13 mouse cellular contexts compared by ENCODE assay signal in genomic region chr17:7579031-7579430, GRCm38 (mm10).
"Had no signal": no experiment of that assay in that cellular context is flagged by ENCODE, and none has a peak within 500 bp of the region (broad histone marks: within the 10 kb centered on the region; RNA-seq: fewer than 3 reads in every experiment).

No protein-coding gene starts in this region.

- H3K36me3 ChIP-seq: limb, embryonic 10.5 days; liver, embryonic 13.5 days; midbrain, embryonic 10.5 days; neural tube, embryonic 12.5 days had no signal

- H3K4me3 ChIP-seq: left cerebral cortex, adult 2 months; limb, embryonic 10.5 days; liver, embryonic 13.5 days; midbrain, embryonic 10.5 days; neural tube, embryonic 12.5 days had no signal

- DNase-seq: kidney, postnatal 25 days; liver, embryonic 13.5 days; lung, adult 18-20 months; midbrain, embryonic 14.5 days; retina, postnatal 1 day; right cerebral cortex, postnatal 4 days; spleen, adult 18-20 months; thymus, adult 18-20 months; thymus, postnatal 14 days had no signal

- H3K9ac ChIP-seq: liver, embryonic 13.5 days; neural tube, embryonic 12.5 days had no signal

- H3K4me1 ChIP-seq: limb, embryonic 10.5 days; liver, embryonic 13.5 days; midbrain, embryonic 10.5 days; neural tube, embryonic 12.5 days had no signal

- H3K27me3 ChIP-seq: liver, embryonic 13.5 days; neural tube, embryonic 12.5 days had no signal

- H3K9me3 ChIP-seq: limb, embryonic 10.5 days; liver, embryonic 13.5 days; midbrain, embryonic 10.5 days; neural tube, embryonic 12.5 days had no signal

- H3K4me2 ChIP-seq: liver, embryonic 13.5 days; neural tube, embryonic 12.5 days had no signal

- H3K27ac ChIP-seq: left cerebral cortex, adult 2 months; limb, embryonic 10.5 days; liver, embryonic 13.5 days; midbrain, embryonic 10.5 days; neural tube, embryonic 12.5 days had no signal
